Mouse (Mus musculus) fat pad, adult 2 months (tissue): ENCODE results near the gene 4930518I15Rik.
"Not testable (repeated sequence)": the region's sequence is repeated elsewhere in the genome, so short reads cannot be mapped to it uniquely, and the experiment has no call there.

Experiments used
- DNase-seq: peaks from one replicate; pipeline ENCODE4 v3.0.0-alpha.2; 2011; ENCODE audit warnings: low read depth, low spot score; ENCODE audit errors: extremely low read depth

Gene 4930518I15Rik

GRCm38 (mm10) chr2:156844715-156845114 lies 13.0 kb downstream of the 4930518I15Rik start:
- no peak for DNase-seq

- DNase-seq: no peak
Measured at GRCm38 (mm10) chr2:156843331-156843730, 14.4 kb downstream of the 4930518I15Rik start.

GRCm38 (mm10) chr2:156842711-156843110 lies 15.0 kb downstream of the 4930518I15Rik start:
- DNase-seq: no peak

GRCm38 (mm10) chr2:156841841-156842706 lies 15.7 kb downstream of the 4930518I15Rik start:
- DNase-seq: no peak

- DNase-seq: no peak
Measured at GRCm38 (mm10) chr2:156841028-156841840, 16.5 kb downstream of the 4930518I15Rik start.

- no peak for DNase-seq
Measured at GRCm38 (mm10) chr2:156840301-156841027, 17.3 kb downstream of the 4930518I15Rik start.

- no peak for DNase-seq
Measured at GRCm38 (mm10) chr2:156839319-156840191, 18.2 kb downstream of the 4930518I15Rik start, which contains the start of gene Tgif2. TSS of gene Tgif2 (plus strand) at chr2:156840007.

GRCm38 (mm10) chr2:156838839-156839238 lies 18.9 kb downstream of the 4930518I15Rik start:
- DNase-seq: no peak

GRCm38 (mm10) chr2:156834336-156834735 lies 23.4 kb downstream of the 4930518I15Rik start:
- no peak for DNase-seq

- not testable (repeated sequence) for DNase-seq
Measured at GRCm38 (mm10) chr2:156825128-156825527, 32.6 kb downstream of the 4930518I15Rik start.

- DNase-seq: no peak
Measured at GRCm38 (mm10) chr2:156816116-156816515, 41.6 kb downstream of the 4930518I15Rik start.

- DNase-seq: no peak
Measured at GRCm38 (mm10) chr2:156815412-156815811, 42.3 kb downstream of the 4930518I15Rik start.

- DNase-seq: no peak
Measured at GRCm38 (mm10) chr2:156814893-156815292, 42.9 kb downstream of the 4930518I15Rik start.

GRCm38 (mm10) chr2:156814344-156814801 lies 43.4 kb downstream of the 4930518I15Rik start:
- DNase-seq: no peak

GRCm38 (mm10) chr2:156811556-156811955 lies 46.2 kb downstream of the 4930518I15Rik start:
- DNase-seq: no peak

- no peak for DNase-seq
Measured at GRCm38 (mm10) chr2:156810716-156811115, 47.0 kb downstream of the 4930518I15Rik start.

GRCm38 (mm10) chr2:156809579-156809978 lies 48.2 kb downstream of the 4930518I15Rik start:
- no peak for DNase-seq

GRCm38 (mm10) chr2:156806886-156807285 lies 50.9 kb downstream of the 4930518I15Rik start:
- DNase-seq: no peak
